Mouse (Mus musculus) kidney, adult 9 months (tissue): ENCODE measurements at regions not wholly inside any gene's neighbourhood (a gene's known extent, or its start where the extent isn't known, plus 50 kb on each side); places are given as distances from the start of the nearest gene placed in this dataset.

Source experiments
- DNase-seq: peaks from one replicate; pipeline ENCODE4 v3.0.0; 2022

DNA sequence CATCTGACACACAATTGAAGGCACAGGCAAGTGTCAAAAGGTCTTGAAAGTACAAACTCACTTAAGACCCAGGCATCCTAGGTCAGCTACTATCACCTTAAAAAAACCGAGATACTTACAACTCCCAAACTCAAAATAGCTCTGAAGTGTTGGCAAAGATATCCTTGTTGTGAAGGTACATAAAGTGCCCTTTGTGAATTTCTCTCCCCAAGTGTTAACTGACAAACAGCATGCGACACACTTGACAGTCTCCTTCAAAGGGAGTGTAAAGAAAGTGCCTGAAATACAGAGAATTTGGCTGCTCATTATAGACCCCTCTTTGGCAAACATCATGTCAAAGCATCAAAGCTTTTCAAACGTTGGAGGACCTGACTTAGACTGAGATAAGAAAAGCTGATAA lies 2634.2 kb downstream of the 9330182O14Rik start:
- no peak for DNase-seq

DNA sequence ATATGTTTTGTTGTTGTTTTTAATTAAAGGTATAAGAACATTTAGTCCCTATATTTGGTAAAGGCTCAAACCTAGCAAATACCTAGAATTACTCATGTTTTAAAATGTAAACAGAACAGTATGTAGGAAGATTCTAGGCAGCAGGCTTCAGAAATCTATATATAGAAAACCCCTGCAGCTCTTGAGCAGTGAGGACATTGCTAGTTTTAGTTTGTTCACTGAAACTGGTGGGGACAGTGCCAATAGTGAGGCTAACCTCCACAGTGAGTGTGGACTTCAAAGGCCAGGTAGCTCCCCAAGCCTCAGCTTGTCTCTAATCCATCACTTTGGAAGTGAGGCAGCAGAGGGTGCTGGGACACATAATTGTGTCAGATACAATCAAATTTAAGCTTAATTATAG lies 2645.7 kb downstream of the 9330182O14Rik start:
- DNase-seq = no peak

DNA sequence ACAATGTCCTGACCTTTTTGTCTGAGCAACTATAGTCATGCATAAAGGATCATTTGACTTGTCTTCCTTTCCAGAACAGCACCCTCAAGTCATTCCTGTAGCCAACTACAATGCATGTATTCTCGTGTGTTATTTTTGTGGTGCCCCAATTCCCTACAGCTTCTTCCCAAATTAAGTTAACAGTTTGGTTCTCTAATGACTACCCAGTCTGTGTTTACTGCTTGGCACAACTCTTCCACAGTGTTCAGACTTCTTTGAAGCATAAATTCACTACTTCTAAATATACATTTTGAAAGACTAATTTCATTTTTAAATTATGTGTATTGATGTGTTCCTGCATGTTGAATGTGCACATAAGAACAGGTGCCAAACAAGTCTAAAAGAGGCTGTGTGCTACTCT lies 2667.1 kb downstream of the 9330182O14Rik start:
- no peak for DNase-seq

DNA sequence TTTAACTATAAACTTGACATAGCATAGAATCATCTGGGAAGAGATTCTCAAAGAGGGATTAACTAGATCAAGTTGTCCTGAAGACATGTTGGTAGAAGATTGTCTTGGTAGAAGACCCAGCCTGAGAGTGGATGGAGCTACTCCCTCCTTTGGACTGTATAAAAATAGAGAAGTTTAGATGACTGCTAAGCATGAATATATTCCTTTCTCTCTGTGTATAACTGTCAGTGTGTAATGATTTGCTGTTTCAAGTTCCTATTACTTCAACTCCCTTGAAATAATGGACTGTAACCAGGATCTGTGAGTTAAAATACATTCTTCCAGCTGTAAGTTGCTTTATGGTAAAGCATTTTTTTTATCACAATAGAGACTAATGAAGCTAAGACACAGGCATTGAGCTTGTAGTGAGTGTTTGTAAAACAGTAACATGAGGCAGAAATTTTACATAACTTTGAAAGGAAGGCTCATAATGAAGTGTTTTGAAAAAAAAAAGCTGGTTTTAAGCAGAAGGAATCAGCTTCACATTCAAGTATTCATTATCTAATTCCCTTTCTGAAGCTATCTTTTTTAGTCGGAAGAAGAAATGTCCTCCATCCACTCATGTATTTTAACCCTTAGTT lies 2676.8 kb downstream of the 9330182O14Rik start:
- DNase-seq = no peak

DNA sequence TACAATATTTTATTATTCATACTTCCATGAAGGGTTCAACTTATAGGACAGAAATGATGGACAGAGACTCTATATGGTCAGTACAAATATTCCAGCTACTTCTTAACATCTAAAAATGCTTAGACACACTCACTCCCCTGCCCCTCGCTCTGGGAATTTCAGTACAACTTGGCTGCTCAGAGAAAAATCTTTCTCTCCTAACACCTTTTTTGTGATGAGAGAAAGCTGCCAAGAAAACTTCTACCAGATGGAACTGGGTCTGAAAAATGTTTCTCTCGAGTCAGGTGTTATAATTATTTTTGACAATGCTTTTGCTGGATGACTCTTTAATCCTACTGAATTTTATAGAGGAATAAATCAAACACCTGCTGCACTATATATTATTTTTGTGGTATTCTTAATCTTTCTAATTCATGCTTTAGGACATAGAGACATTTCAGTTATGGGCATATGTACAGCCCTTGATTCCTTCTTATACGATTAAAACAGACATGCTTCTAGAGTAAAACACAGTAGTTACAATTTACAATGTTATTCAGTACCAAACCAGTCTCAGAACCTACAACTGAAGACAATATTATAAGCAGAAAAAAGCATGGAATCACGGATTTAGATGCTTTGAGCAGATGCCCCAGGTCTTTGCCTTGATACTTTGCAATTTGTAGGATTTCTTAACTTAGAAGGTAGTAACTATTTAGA lies 2681.0 kb downstream of the 9330182O14Rik start:
- no peak for DNase-seq

DNA sequence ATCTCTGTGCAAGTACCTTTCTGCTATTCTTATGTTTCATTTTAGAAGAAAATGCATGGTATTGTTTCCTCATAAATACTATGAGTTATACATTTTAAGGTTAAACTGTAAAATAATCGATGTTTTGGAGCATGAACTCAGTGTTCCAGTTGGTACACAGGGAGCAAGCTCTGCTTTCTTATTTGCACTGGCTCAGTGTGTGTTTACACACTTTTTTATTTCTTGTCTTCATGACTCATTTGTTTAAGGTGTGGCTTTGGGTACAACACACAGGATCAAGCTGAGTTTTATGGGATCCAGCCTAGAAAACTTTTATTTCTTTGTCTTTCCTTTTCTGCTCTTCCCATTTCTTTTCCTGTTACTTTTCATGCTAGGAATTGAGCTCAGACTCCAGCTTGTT lies 2704.7 kb downstream of the 9330182O14Rik start:
- no peak for DNase-seq

DNA sequence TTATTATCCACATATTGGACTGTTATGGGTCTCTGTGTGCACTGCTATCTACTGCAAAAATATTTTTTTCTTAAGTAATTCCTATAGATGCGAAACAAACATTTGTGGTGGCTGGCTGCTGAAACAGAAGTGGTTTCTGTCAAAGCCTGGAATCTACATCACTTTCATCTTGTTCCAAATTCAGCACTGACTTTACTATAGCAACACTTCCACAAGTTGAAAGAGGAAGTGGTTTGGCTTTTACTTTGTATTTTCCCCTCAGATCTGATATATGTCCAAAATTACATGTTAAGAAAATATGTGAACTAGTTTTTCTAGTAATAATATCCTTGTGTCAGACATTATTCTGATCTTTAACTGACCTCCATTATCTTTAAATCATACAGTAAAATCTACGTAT lies 2715.8 kb downstream of the 9330182O14Rik start:
- DNase-seq = no peak

DNA sequence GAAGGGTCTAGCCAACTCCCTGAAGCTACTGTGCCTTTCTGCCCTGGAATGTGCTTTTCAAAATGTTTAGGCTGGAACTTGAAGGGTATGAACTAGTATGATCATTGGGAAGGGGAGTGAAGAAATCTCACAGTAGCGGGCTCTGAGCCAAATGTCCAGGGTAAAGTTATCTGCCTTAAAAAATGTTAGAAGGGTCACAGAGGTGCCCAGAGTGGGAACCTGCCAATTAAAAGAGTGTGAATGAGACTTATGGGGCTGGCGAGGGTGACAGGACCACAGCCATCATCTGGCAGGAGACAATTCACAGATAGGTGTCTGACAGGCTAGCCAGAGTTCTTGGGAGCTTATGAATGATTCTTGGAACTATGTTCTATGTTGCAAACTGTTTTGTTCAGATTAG lies 2738.3 kb downstream of the 9330182O14Rik start:
- no peak for DNase-seq

DNA sequence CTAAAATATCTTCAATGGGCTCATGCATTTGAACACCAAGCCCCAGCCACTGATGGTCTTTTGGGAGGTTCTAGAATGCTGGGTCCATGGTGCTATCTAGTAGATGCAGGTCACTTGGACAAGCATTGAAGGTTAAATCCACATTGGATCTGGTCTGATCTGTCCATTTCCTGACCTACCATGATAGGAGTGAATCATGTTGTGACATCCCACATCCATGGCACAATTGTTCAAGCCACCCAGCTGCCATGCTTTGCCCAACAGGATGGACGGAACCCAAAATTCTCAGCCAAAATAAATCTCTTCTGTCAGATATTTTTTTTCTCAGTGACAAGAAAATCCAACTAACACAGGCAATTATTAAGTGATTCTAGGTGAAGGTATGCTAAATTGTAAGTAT lies 2760.4 kb downstream of the 9330182O14Rik start:
- no peak for DNase-seq

DNA sequence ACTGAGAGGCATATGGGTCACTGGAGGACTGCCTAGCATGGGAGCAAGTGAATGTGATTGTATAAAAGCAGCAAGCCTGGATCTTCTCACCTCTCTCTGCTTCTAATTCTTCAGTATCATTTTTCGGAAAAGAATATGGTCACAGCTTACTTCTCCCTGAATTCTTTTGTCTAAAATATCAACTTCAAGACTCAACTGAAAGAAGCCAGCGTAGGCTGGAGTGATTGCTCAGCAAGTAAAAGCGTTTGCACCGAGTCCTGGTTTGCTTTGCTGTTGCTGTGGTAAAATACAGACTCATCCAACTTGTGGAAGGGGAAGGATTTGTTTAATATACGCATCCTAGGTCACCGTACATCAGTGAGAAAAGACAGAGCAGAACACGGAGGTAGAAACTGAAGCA lies 2765.9 kb downstream of the 9330182O14Rik start:
- no peak for DNase-seq

DNA sequence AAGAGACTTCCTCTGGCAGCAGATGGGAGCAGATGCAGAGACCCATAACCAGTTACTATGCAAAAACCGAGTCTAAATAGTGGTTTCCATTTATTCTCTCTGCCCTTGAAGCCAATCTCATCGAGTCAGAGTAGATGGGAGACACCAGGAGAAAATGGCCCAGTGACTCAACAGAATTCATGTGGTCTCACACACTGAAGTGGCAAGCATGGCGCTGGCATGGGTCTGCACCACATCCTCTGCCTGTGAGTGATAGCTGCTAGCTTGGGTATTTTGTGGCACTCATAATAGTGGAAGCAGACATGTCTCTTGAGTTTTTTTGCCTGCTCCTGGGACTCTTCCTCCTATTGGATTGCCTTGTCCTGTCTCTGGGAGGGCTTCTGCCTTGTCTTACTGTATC lies 2767.6 kb downstream of the 9330182O14Rik start:
- no peak for DNase-seq

DNA sequence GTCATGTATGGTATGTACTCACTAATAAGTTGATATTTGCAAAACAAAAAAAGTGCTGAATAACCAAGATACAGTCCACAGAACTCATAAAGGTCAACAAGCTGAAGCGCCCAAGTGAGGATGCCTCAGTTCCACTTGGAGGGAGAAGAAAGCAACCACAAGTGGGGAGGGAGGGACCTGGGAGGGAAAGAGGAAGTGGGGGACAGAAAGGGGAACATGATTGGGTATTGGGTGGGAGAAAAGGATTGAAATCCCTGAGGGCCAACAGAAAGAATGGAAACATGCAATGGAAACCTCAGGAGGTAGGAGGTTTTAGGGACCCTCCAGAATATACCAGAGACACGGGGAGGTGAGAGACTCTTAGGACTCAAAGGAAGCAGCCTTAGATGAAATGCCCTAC lies 2777.2 kb downstream of the 9330182O14Rik start:
- no peak for DNase-seq

DNA sequence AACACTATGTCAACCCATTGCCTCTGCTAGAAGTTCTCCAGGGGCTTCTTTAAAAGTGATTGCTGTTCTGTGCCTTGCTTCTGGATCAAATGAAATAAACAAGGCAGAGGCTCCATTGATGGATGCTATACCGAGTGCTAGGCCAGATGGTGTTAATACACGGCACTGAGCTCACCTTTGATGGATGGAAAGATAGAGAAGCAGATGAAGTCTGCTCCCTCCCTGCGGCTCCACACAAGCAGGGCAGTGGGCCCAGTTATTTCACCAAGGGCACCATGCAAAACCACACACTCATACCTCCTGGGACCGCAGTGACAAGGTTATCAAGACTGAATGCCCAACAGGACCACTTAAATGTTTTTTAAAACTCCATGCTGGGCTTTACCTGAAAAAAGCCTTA lies 2778.7 kb downstream of the 9330182O14Rik start:
- DNase-seq = no peak

DNA sequence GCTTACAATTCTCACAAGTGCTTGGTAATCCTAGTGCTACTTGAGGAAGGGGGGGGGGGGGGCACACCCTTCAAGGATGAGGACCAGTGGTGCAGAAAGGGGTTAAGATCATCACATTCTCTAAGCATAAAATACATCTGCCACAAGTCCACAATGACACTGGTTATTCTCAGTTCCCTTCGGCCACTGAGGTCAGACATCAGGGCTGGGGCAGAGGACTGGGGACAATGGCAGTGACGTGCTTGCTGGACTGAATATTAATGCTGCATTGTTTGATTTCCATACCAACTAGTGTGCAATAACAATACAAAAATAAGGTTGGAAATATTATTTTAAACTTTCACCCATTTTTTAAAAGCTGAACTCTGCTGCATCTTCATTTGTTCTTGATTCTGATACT lies 2779.1 kb downstream of the 9330182O14Rik start:
- no peak for DNase-seq

DNA sequence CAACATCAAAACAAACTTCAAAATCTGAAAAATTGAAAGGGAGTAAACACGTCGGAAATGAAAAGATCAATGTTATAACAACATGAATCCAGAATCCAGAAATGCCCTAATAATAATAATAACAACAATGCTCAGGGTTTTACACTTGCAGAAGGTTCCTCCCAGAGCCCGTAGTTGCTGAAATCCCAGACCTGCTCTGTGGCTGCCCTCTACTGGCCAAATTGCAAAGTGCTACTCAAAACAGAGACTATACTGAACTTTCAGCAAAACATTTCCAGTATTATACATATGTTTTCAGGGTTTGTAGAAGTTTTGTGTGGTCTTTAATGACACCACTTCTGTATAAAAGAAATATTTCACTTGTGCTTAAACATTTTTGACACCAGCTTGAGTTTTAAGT lies 2779.9 kb downstream of the 9330182O14Rik start:
- peak; percentile 50 for DNase-seq

DNA sequence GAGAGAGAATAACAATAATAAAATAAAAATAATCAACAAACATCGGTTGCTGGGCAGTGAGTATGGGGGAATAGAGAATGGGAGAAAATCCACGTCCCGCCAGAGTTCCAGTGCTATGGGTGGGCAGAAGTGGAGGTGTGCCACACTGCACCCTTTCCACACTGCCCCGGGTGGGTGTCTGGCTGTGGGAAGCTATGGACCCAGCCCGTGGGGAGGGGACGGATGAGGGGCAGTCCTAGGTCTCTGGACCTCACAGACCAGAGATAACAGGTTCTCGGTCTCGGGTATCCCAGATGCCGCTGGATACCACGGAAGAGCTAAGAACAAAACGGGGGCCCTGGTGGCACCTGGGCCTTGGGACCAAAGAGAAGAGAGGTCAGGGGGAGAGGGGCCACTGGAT lies 2781.0 kb downstream of the 9330182O14Rik start:
- no peak for DNase-seq

DNA sequence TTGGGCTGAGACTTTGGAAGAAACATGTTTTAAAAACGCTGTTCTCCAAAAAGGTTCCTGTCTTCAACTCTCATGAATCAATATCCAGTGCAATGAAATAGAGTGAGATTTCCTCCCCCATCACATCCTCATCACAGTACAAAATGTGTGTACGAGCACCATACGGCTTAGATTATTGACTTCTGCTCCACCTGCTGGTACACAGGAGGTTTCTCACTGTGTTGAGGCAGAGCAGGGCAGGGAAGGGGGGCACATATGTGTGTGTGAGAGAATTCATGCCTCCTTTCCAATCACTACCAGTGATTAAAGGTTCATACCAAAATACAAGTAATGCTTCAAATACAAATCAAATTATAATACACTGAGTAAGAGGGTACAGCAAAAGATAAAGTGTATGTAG lies 2787.5 kb downstream of the 9330182O14Rik start:
- no peak for DNase-seq

DNA sequence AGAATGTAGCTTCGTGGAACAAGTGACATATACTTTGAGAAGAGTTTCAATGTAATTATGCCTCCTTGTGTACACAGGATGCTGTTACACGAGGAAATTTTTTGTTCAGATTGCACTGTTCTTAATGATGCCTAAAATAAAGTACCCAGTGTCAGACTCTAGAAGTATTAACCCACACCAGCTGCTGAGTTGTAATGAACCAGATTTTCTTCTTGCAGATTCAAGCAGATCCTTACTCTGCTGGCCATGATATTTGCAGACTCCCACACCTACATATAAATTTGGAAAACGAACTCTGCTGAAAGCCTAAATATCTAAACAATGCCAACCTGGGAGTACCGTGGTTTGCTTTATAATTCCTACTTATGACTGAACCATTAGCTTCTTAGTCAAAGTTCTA lies 2794.2 kb downstream of the 9330182O14Rik start:
- DNase-seq = no peak

DNA sequence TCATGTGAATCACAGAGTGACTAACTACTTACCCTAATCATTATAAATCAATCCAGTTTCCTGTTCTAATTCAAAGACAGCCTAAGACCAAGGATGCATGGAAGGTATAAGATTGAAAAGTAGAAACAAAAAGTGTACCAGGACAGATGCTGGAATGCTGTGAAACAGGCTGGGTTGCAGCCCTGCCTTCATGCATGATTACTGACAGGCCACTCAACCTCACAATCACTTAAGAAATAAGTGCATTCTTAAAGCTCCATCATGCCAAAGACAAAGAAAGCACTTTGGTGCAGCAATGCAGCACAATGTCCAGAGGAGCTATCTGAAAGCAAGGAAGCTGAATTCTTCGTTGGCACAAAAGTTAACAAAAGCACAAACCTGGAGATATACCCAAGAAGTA lies 2810.4 kb downstream of the 9330182O14Rik start:
- DNase-seq = no peak

DNA sequence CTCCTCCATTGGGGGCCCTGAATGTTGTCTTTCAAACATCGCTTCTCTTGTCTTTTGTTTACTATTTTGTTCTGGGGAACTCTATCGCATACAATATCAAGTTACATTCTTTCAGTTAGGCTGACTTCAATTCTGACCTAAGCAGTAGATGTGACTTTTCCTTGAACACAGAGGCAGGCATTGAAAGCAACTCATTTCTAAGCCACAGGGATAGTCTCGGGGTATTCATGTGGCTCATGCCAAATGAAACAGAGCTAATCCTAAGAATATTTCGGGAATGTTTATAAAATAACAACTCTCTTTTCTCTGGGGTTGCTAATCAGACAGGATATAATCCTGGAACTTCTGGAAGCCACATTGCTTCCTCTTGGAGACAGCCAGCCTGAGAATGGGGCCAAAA lies 2821.0 kb downstream of the 9330182O14Rik start:
- DNase-seq = no peak

DNA sequence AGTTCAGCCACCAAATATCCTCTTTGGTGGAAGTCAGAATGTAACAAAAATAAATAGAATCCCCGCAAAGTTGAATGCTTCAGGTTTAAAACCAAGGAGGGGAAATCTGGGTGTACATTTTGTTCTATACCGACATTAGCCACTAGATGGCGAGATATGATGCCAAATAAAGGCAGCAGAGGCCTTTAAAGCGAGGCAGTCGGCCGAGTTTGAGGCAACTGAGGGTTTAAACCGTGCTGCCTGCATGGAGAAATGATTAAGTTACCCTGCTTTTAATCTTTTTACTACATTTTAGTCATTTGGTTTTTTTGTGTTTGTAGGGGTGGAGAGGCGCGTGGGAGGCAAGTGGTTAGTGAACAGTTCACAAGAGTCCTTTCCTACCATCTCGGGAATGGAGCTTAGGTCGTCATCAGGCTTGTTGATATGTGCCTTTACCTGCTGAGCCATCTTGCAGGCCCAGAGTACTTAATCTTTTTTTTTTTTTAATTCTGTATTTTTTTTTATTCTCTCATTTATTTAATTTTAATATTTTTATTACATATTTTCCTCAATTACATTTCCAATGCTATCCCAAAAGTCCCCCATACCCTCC lies 2828.7 kb downstream of the 9330182O14Rik start:
- DNase-seq = peak; percentile 72

DNA sequence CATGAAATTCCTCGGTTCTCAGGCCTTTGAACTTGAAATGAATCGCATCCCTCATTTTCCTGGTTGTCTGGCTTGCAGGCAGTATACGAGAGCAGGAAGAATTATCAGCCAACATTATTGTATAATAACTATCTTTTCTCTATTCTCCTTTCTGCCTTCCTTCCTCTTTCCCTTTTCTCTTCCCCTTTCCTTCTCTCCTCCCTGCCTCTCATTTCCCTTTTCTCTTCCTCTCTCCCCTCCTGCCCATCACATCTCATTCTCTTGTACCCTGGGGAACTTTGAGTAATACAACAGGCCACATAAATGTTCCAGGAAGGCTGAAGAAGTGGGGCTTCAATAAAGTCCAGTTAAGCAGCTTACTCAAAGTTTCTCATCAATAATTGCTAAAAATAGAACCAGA lies 2831.1 kb downstream of the 9330182O14Rik start:
- DNase-seq = no peak
